Mouse (Mus musculus): ENCODE results near the gene Tmem231. TPM values are rescaled to one million over a fixed set of nuclear protein-coding genes. Genes with fewer than 3 reads are reported as not detected.

Tmem231 gene
- polyA plus RNA-seq, 1 experiment = 0.33 TPM

DNA sequence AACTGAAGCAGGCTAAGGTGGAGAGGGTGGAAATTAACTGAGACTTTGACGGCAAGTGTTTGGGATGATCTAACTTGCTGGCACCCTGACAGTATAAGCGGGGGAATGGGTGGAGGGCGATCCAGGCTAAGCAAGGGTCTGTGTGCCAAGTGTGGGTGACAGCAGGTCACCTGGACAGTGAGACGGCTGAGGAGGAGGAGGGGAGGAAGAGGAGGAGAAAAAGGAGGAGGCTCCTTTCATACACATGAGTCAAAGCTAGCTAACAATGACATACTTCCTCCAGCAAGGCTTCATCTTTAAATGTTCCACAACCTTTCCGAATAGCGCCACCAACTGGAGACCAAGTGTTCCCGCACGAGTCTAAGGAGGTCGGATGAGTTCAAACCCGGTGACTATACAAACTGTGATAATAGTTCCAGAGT is 10.3 kb downstream of the Tmem231 start:
- H3K9me3 ChIP-seq (ENCODE audit: control insufficient read depth, low read length) = no peaks in the 10 kb centered on the region
- peaks cover 41% of the 10 kb centered on the region for H3K4me1 ChIP-seq (ENCODE audit: control insufficient read depth)

GRCm38 (mm10) chr8:111920971-111921370 is 12.7 kb downstream of the Tmem231 start:
- Histone ChIP-seq H3K36me3 (ENCODE audit: control insufficient read depth) (no peaks in the 10 kb centered on the region; the same call in 1 of the 2 replicates), H3K4me1 (ENCODE audit: control insufficient read depth) (peaks cover 27% of the 10 kb centered on the region), H3K9me3 (ENCODE audit: control insufficient read depth, low read length) (no peaks in the 10 kb centered on the region), H3K4me3 (replicated peaks) (no peak overlapping the region), H3K27me3 (ENCODE audit: control insufficient read depth) (no peaks in the 10 kb centered on the region; the same call in 1 of the 2 replicates)
- TF ChIP-seq GATA1 (IDR thresholded peaks at IDR 0.05; ENCODE audit: low read length) (no peak), TAL1 (IDR thresholded peaks at IDR 0.05; ENCODE audit: low read length) (no peak)

More for the DNA sequence above, 10.3 kb downstream of the Tmem231 start:
- Histone ChIP-seq H3K27me3 (ENCODE audit: control insufficient read depth) (no peaks in the 10 kb centered on the region), H3K4me3 (replicated peaks) (no peak overlapping the region), H3K36me3 (ENCODE audit: control insufficient read depth) (no peaks in the 10 kb centered on the region; the same call in 1 of the 2 replicates)
- TF ChIP-seq TAL1 (IDR thresholded peaks at IDR 0.05; ENCODE audit: low read length) (no peak), GATA1 (IDR thresholded peaks at IDR 0.05; ENCODE audit: low read length) (no peak)

- Histone ChIP-seq H3K4me3 (replicated peaks) (no peak overlapping the region), H3K36me3 (ENCODE audit: control insufficient read depth) (no peaks in the 10 kb centered on the region; the same call in 1 of the 2 replicates), H3K27me3 (ENCODE audit: control insufficient read depth) (no peaks in the 10 kb centered on the region; the same call in 1 of the 2 replicates), H3K4me1 (ENCODE audit: control insufficient read depth) (peaks cover 15% of the 10 kb centered on the region), H3K9me3 (ENCODE audit: control insufficient read depth, low read length) (no peaks in the 10 kb centered on the region)
- TF ChIP-seq GATA1 (IDR thresholded peaks at IDR 0.05; ENCODE audit: low read length) (no peak), TAL1 (IDR thresholded peaks at IDR 0.05; ENCODE audit: low read length) (no peak)
Measured at GRCm38 (mm10) chr8:111919663-111920062, 14.0 kb downstream of the Tmem231 start.

GRCm38 (mm10) chr8:111912860-111913432 is 20.7 kb downstream of the Tmem231 start:
- Histone ChIP-seq H3K4me1 (ENCODE audit: control insufficient read depth) (no peaks in the 10 kb centered on the region), H3K36me3 (ENCODE audit: control insufficient read depth) (no peaks in the 10 kb centered on the region; the same call in 1 of the 2 replicates)
- TF ChIP-seq TAL1 (IDR thresholded peaks at IDR 0.05; ENCODE audit: low read length) = no peak
- TF ChIP-seq GATA1 (IDR thresholded peaks at IDR 0.05; ENCODE audit: low read length) = no peak

GRCm38 (mm10) chr8:111911572-111911971 is 22.1 kb downstream of the Tmem231 start:
- H3K36me3 ChIP-seq (ENCODE audit: control insufficient read depth) = no peaks in the 10 kb centered on the region
- peaks cover 51% of the 10 kb centered on the region for H3K27me3 ChIP-seq (ENCODE audit: control insufficient read depth)

More at GRCm38 (mm10) chr8:111912860-111913432, 20.7 kb downstream of the Tmem231 start:
- Histone ChIP-seq H3K27me3 (ENCODE audit: control insufficient read depth) (peaks cover 48% of the 10 kb centered on the region), H3K9me3 (ENCODE audit: control insufficient read depth, low read length) (no peaks in the 10 kb centered on the region; the same call in 1 of the 2 replicates), H3K4me3 (replicated peaks) (no peak overlapping the region)

GRCm38 (mm10) chr8:111909621-111910450 is 23.8 kb downstream of the Tmem231 start, which contains the start of gene Chst5:
TSS of gene Chst5 (minus strand) at chr8:111910447.
- Histone ChIP-seq H3K36me3 (ENCODE audit: control insufficient read depth) (no peaks in the 10 kb centered on the region), H3K4me3 (replicated peaks) (no peak within 1 kb of the TSS), H3K27me3 (ENCODE audit: control insufficient read depth) (peaks cover 51% of the 10 kb centered on the region), H3K9me3 (ENCODE audit: control insufficient read depth, low read length) (no peaks in the 10 kb centered on the region; the same call in 1 of the 2 replicates), H3K4me1 (ENCODE audit: control insufficient read depth) (no peaks in the 10 kb centered on the region)
- TF ChIP-seq TAL1 (IDR thresholded peaks at IDR 0.05; ENCODE audit: low read length) (no peak), GATA1 (IDR thresholded peaks at IDR 0.05; ENCODE audit: low read length) (no peak)

More at GRCm38 (mm10) chr8:111911572-111911971, 22.1 kb downstream of the Tmem231 start:
- Histone ChIP-seq H3K4me3 (replicated peaks) (no peak overlapping the region), H3K4me1 (ENCODE audit: control insufficient read depth) (no peaks in the 10 kb centered on the region), H3K9me3 (ENCODE audit: control insufficient read depth, low read length) (no peaks in the 10 kb centered on the region; the same call in 1 of the 2 replicates)
- TF ChIP-seq GATA1 (IDR thresholded peaks at IDR 0.05; ENCODE audit: low read length) (no peak), TAL1 (IDR thresholded peaks at IDR 0.05; ENCODE audit: low read length) (no peak)

- H3K4me1 ChIP-seq (ENCODE audit: control insufficient read depth) = no peaks in the 10 kb centered on the region
- H3K4me3 ChIP-seq (replicated peaks) = no peak overlapping the region
- peaks cover 26% of the 10 kb centered on the region for H3K27me3 ChIP-seq (ENCODE audit: control insufficient read depth)
- no peaks in the 10 kb centered on the region; the same call in 1 of the 2 replicates for H3K9me3 ChIP-seq (ENCODE audit: control insufficient read depth, low read length)
- TF ChIP-seq GATA1 (IDR thresholded peaks at IDR 0.05; ENCODE audit: low read length) (no peak), TAL1 (IDR thresholded peaks at IDR 0.05; ENCODE audit: low read length) (no peak)
- no peaks in the 10 kb centered on the region for H3K36me3 ChIP-seq (ENCODE audit: control insufficient read depth)
Measured at GRCm38 (mm10) chr8:111905500-111906121, 28.1 kb downstream of the Tmem231 start.

DNA sequence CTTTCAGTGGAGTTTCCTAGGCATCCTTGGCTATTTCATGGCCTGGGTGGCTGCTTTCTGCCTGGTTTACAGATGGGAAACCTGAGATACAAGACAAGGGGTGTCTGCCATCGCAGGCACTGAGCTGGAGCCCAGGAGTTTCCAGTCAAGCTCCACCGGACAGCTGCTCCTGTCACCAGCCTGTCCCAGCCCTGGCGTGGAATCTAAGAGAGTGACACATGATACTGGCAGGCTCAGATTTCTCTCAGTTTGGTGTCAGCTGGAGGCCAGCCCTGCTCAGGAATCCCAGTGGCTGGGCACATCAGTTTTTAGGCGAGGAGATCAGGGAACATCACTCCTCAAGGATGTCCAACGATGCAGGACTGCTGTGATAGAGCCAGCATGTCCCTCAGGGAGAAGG is 31.6 kb downstream of the Tmem231 start:
- Histone ChIP-seq H3K4me1 (ENCODE audit: control insufficient read depth) (no peaks in the 10 kb centered on the region), H3K27me3 (ENCODE audit: control insufficient read depth) (peaks cover 2% of the 10 kb centered on the region; the same call in 1 of the 2 replicates), H3K4me3 (replicated peaks) (no peak overlapping the region), H3K36me3 (ENCODE audit: control insufficient read depth) (no peaks in the 10 kb centered on the region), H3K9me3 (ENCODE audit: control insufficient read depth, low read length) (no peaks in the 10 kb centered on the region)
- TF ChIP-seq TAL1 (IDR thresholded peaks at IDR 0.05; ENCODE audit: low read length) (no peak), GATA1 (IDR thresholded peaks at IDR 0.05; ENCODE audit: low read length) (no peak)

Measured in erythroblast, embryonic 14.5 days (primary cell).